Mouse (Mus musculus) heart, adult 11 months (tissue): ENCODE data around the gene Grin2a.

Experiments used
- DNase-seq: peaks from one replicate; pipeline ENCODE4 v3.0.0; 2022

The Grin2a gene

GRCm38 (mm10) chr16:9857758-9858157 lies 137.6 kb downstream of the Grin2a start:
- DNase-seq: peak; percentile 39

DNA sequence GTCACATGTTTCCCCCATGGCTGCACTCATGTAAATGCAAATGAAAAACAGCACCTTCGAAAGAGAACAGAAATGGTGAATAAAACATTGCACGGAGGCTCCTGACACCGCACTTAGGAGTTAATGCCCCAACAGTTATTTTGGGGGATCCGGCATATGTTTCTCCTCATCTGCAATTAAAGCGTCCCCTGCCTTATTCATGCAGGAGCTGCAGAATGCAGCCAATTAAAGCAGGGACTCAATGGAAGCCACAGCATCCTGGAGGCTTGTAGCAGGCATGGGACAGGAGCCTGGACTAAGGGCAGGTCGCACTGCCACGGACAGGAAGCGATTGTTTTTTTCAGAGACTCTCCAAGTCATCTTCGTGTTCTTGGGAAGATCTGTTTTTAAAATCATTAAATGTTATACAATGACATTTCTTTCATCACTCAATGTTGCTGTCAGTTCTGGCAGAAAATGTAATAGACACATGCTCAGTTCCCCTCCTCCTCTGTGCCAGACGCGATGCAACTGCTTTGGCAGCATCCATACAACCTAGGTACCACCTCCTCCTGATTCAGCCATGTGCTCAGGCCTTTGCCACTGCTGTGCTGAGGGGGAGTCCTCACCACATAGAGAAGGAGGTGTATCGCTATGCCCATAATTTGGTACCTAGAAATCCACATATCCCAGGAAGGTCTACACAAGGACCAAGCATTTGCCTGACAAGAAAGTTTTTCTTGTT lies 143.9 kb downstream of the Grin2a start:
- peak; percentile 53 for DNase-seq

GRCm38 (mm10) chr16:9841496-9841895 lies 153.9 kb downstream of the Grin2a start:
- no peak for DNase-seq

DNA sequence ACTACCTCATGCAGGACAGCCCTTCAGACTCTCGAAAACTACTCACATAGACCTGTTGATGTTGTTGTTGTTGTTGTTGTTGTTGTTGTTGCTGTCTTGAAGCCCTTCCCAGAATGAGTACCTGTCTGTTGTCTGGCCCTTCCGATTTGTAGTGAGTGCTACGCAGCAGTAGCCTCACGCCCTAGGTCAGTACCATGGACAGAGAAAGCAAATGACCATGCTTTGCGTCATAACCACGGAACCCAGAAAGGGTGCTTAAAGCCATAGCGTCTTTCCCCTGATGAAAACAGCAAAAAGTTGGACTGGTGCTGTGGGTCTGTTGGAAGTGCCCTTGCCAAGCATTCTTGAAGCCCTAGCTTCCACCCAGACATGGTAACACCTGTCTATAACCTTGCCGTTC lies 158.8 kb downstream of the Grin2a start:
- no peak for DNase-seq

DNA sequence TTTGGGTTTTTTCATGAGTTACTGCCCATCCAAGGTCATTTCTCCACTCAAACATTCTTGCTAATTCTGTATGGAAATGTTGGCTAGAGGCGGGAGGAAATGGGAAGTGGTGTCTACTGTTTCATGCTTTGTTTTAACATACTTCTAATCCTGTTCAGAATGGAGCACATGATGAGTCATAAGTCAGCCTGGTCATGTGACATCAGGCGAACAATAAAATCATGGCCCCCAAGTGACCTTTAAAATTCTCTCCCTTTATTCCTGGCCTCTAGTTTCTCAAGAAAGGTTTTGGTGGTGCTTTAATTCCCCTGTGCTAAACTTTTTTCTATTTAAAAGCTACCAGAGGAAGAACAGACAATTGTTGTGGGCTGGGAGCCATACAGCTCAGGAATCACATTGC lies 161.1 kb downstream of the Grin2a start:
- DNase-seq: peak; percentile 62

- peak; percentile 30 for DNase-seq
Measured at GRCm38 (mm10) chr16:9825110-9825483, 170.3 kb downstream of the Grin2a start.

DNA sequence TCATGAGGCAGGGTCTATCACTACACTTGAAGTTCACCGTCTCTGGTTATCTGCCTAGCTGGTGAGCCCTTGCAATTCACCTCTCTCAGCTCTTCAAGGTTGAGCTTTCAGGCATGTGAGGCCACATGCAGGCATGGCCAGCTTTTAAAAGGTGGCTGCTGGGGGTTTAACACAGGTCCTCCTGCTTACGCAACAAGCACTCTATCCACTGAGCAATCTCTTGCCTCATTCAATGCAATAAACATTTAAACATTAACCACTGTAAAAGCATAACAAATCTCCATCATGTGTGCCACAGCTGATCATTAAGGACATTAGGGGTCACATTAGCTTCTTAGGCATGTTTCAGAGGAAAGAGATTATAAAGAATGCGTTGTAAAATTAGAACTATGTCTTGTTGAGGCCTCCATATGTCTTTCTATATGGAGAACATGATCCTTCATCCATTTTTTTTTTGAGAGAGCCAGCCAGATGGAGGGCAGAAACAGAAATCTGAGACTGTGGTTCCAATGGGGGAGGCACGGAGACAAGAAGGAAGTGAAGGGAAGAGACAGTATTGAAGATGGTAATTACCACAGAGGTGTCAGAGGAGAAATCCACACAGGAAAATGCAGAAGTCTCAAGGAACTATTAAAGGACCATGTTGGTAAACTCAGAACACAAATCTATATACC lies 170.8 kb downstream of the Grin2a start:
- peak; percentile 43 for DNase-seq

- peak; percentile 56 for DNase-seq
Measured at GRCm38 (mm10) chr16:9823686-9824085, 171.7 kb downstream of the Grin2a start.

GRCm38 (mm10) chr16:9819508-9819907 lies 175.9 kb downstream of the Grin2a start:
- peak; percentile 54 for DNase-seq

DNA sequence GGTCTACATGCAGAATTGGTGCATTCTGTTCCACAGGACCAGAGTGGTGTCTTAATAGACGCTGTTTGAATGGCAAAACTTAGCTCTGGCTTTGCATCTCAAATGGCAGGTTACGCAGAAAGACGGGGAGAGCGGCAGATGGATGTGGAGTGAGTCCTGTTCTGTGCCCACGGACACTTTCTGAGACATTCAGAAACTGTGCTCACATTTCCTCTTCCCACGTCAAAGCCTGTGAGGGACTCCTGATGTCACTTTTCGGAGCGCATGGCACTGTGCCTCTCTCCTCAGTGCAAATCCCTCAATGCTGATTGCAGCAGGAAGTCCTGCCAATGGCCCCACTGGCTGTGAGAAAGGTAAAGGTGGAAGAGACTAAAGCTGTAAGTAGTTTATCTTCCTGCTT lies 194.0 kb downstream of the Grin2a start:
- DNase-seq: peak; percentile 76

- DNase-seq: peak; percentile 39
Measured at GRCm38 (mm10) chr16:9800221-9800620, 195.1 kb downstream of the Grin2a start.

- peak; percentile 13 for DNase-seq
Measured at GRCm38 (mm10) chr16:9792976-9793375, 202.4 kb downstream of the Grin2a start.

- DNase-seq: peak; percentile 48
Measured at GRCm38 (mm10) chr16:9786261-9786660, 209.1 kb downstream of the Grin2a start.

- DNase-seq: peak; percentile 82
Measured at GRCm38 (mm10) chr16:9785821-9786220, 209.5 kb downstream of the Grin2a start.

DNA sequence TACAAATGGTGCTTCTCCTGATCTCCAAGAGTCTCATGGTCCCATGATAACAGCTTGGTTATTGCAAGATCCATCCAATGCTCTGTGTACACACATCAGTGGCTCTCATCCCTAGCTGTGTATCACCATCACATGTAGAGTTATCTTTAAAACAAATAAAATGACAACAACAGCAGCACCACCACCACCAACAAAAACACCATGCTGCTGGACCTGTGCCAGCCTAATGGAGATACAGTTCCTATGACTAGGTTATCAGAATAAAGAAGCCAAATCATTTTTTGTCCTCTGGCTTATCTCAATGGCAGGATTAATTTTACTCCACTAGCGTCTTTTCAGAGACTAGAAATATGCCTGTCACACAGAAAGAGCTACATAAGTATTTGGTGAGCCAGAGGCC lies 226.4 kb downstream of the Grin2a start:
- DNase-seq: no peak

DNA sequence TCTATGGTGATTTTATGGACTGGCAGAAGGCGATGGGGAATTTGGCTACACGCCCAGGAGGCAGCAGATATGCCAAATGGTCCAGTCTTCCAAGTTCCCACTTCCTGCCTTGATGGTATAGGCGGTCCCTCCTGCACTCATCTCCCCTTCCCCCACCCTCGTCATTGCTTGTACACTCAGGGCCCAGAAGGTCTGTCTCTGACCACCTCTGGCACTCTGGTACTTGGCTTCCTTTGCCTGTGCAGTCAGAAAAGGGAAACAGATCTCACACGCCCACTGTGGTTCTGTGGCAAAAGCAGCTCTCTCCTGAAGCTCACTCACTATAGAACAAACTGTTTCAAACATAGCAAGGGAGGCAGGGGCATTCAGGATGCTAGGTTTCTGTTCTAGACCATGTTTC lies 227.0 kb downstream of the Grin2a start:
- DNase-seq: no peak

DNA sequence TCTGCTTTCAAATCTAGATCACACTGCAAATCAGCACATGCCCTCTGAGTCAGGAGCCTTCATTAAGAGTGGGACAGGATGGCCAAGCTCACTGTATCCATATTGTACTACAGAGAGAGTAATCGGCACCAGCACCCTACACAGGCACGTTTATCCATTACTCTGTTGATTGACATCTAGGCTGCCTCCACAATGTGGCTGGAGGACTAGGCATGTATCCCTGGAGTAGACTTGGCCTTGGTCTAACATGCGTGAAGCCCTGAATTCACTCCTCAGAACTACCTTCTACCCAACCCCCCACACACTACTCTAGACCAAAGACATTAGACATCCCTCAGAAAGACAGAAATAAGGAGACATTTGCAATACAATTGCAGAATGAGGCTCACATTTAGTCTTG lies 227.4 kb downstream of the Grin2a start:
- peak; percentile 60 for DNase-seq

- no peak for DNase-seq
Measured at GRCm38 (mm10) chr16:9764086-9764485, 231.3 kb downstream of the Grin2a start.

DNA sequence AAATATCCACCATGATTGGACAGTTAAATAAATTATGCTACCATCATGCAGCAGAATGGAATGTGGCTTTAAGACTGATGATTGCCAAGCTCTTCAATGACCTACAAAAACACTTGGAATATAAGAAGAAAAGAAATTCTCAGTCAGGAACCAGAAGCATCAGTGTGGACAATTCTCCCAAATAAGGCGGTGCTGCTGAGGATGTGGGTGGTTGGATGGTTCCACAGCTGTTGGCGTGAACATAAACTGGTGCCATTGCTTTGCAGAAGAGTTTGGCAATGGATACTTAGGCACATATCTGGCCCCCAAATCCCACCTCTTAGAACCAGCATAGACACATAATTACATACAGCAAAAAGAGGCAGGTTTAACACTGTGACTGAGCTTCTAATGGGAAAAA lies 235.0 kb downstream of the Grin2a start:
- DNase-seq: peak; percentile 45

DNA sequence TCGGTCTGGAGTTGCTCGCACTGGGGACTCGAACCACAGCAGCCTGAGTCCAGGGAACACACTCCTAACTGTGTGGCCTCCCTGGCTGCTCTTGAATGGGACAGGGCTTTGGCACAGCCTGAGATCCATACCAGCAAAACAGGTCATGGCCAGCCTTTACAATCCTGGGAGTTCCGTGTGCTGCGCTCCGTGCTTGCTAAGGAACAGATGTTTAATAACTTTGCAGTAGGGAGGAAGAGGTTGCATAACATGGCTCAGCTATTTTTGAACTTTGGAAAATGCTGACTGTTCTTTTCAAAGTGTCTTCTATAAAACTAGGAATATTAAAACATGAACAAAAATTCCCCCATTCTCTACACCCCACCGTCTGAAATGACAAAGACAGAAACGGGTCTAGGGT lies 238.5 kb downstream of the Grin2a start:
- no peak for DNase-seq

DNA sequence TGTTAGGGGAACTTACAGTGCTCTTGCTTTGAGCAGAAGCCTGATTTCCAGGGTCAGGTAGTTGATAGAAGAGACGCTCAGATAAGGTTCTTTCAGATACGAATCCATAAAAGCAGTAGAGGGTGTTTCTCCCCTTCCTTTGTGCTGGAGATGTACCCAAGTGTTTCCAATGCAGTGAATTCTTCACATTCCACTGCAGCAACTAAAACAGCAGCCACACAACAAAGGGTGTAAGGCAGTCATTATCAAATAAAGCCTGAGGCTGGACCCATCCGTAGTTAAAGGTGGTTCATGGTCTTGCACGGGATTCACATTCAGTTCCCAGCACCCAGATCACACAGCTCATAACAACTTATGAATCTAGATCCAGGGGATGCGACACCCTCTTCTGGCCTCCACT lies 241.3 kb downstream of the Grin2a start:
- DNase-seq: peak; percentile 28

DNA sequence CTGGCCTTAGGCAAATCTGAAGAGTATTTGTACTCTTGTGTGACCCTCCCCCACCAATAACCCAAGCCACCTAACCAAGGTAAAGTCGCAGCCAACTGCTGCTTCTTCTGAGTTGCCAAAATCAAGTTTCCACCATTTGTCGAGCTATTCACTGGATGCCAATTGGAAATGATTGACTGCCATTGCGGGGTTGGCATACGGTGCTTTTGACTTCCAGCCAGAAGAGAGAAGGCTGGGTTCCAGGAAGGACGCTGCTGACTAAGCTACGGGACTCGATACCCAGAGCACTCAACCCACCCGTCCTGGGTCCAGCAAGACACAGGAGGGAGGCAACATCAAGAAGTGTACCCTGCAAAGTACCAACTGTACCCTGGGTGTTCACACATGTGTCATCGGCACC lies 242.3 kb downstream of the Grin2a start:
- peak; percentile 45 for DNase-seq

GRCm38 (mm10) chr16:9752600-9752999 lies 242.8 kb downstream of the Grin2a start:
- DNase-seq: peak; percentile 66

DNA sequence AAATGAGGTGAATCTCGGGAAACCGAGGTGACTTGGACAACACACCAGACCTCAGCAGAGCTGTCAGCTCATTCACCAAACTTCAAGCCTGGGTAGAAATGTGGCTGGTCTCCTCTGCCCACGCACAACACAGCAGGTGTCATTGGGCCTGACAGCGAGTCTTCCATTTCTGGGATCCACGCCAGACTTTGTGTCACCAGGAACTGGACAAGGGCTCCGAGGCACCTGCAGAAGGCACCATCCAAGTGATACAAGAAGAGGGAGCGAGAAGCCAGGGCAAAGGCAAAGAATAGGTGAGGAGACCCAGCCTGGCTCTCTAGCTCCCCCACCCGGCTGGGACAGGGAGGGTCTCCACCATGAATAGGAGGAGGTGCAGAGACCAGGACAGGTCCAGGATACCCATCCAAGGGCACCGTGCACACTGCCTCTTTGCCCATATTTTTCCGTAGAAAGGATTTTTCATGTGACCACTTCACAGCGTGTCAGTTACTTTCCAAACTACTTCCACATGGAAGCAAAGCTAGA lies 244.3 kb downstream of the Grin2a start:
- DNase-seq: peak; percentile 83
